Mouse (Mus musculus) retina, postnatal 1 day (tissue): ENCODE measurements at regions not wholly inside any gene's neighbourhood (a gene's known extent, or its start where the extent isn't known, plus 50 kb on each side); places are given as distances from the start of the nearest gene placed in this dataset.

Experiments
- DNase-seq: peaks from one replicate; pipeline ENCODE4 v3.0.0-alpha.2; 2012

DNA sequence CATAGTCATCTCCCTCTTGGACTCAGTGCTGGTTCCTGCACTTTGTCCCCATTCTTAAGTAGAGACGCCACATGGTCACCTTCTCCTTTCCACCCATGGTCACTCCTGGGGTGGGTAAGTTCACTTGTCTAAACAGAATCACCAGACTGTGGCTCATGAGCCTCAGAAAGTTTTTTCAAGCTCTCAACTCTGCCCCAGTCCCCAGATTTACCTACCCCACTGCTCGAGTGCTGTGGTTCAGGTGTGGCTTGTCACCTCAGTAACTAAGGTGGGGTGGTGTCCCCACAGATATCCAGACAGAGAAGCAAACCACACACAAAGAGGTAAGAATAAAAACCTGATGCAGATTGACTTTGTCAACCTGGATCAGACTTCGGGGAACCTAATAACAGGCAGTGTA, 87.6 kb downstream of the Rpl10-ps3 start:
- no peak for DNase-seq

DNA sequence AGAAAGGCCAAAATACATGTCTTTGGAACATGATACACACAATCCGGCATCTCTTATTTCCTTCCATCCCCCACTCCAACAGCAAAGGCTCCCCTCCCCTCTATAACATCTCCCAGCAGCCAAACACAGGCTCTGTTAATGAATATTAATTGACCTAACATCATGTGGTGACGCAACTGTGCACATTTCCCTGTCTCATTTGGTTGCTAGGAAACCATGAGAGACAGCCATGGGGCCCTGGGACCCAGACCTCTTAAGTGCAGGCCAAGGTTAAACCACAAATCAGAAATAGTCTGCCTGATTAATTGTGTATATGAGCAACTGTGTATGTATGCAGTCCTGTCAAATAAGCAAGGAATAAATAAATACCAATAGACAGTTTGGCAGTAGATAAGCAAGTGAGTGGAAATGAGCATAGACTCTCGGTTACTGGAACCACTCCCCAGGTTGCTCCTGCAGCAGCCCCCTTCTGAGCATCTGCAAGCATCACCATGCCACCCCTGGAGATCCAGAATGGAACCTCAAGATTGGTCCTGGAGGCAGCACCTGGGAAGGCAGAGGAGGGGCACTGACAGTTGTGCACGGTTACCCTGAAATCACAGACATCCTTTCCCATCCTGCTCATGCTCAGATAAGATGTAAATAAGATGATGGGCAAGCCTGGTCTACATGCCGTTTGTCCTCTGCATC, 99.6 kb downstream of the Rpl10-ps3 start:
- peak; percentile 94 for DNase-seq

DNA sequence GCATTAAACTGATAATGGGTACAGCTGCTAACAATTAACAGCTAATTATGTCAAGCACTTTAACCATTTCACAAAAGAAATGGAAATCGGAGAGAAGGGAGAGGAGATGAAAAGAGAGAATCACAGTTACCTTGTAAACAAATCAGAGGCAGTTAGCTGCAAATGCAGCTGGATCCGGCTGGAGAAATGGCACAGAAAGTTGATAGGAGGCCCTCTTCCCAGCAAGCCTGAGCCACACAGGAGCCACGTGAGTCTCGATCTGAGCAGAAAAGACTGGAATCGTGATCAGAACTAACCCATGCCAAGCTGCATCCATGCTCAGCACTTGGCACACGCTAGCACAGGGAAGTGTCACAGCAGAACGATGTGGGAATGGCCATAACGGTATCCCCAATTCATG, 103.8 kb downstream of the Rpl10-ps3 start:
- DNase-seq, result peak; percentile 86

DNA sequence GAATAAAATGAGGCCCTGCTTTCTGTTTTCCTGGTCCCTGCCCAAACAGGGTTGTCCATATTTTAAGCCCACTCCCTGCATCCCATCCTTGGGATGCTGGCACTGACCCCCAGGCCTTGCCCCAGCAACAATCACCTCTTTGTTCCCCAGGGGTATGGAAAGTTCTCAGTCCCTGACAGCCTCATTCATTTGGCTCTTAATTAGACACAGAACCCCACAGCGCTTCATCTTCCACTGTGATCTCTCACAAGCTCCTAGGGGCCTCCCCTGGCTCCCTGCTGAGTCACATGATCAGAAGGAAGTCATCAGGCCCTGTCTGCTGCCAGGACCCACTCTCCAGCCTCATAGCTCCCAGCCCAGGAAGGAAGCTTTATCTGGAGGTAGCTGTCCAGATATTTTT, 108.9 kb downstream of the Rpl10-ps3 start:
- DNase-seq, result peak; percentile 95

DNA sequence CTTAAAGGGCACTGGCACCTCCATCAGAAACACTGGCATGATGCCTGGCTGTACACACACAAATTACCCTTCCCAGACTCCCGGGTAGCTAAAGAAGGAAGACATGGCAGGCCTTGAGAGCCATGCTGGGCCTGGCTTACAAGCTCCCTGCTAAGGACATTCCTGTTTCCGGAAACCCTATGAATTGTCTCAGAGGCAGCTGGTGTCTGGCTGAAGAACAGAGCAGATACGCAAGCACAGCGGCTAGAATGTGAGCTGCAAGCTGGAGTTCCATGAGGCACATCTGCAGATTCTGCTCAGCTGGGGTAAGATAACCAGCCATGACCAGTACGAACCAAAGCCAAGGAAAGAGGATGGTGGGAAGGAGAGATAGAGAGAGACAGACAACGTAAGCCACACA, 110.1 kb downstream of the Rpl10-ps3 start:
- DNase-seq, result no peak

DNA sequence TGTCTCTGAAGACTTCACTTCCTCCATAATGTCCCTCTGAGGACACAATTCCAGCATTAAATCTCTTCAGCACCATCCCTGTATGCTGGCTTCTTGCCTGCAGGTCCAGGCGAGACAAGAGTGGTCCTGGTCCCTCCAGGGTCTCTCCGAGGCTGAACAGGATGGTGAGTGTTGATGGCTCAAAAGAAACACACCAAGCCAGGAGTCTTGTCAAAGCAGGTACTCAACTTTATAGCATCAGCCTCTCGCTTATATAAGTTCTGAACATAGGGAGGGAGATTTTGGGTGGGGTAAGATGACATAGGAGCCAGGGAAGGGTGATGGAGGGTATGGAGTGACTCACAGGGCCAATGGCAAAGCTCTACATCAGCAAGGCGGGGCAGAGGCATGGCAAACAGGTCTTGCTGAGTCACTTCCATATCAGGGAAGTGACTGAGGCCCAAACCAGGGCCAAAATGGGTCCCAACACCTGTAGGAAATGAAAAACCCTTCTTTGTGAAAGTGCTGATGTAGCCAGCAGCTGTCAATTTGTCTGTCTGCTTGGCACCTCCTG, 111.7 kb downstream of the Rpl10-ps3 start:
- no peak for DNase-seq

DNA sequence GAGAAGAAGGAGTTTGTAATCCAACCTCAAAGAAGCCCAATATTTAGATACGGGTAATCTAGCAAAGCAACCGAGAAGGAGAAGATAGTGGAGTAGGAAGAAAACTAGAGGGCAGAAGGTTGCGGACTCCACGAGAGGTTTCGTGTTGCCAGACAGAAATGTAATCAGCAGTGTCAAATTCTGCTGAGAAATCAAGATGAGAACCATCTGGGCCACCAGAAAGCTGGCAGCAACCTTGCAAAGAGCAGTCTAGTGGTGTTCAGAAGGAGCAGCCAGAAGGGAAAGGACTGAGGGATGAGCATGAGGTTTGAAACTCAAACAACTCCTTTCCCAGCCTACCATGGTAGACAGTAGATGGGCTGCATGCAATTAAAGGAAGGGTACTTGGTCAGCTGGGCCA, 134.3 kb downstream of the Rpl10-ps3 start:
- DNase-seq, result no peak

DNA sequence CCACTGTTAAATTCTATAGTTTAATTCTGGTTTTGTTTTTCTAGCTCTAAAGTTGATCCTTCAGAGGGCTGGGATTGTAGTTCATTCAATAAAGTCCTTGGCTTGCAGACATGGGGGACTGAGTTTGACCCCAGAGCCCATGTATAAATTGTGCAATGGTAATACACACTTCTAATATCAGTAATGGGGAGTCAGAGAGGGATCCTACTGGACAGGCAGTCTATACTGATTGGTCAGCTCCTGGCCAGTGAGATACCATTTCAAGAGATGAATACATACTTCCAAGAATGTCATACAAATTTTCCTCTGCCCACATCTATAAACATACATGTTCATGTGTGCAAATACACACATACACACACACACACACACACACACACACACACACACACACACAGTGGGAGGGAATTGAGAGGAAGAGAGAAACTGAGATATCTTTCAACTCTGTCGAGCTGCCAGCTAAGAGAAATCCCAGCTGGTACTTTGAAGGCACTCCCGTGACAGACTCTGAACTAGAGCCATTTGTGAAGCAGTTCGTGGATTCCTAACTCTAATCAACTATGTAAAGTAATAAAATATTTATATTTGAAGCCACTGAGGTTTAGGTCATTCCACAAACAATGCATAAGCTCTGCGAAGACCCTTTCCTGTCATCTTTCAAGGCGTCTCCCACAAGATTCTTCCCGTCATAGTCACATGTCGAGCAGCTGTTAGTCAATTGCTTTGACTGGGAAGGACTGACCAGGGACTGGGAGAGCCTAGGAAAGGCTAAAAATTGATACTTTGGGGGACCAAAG, 145.1 kb downstream of the Rpl10-ps3 start:
- no peak for DNase-seq

DNA sequence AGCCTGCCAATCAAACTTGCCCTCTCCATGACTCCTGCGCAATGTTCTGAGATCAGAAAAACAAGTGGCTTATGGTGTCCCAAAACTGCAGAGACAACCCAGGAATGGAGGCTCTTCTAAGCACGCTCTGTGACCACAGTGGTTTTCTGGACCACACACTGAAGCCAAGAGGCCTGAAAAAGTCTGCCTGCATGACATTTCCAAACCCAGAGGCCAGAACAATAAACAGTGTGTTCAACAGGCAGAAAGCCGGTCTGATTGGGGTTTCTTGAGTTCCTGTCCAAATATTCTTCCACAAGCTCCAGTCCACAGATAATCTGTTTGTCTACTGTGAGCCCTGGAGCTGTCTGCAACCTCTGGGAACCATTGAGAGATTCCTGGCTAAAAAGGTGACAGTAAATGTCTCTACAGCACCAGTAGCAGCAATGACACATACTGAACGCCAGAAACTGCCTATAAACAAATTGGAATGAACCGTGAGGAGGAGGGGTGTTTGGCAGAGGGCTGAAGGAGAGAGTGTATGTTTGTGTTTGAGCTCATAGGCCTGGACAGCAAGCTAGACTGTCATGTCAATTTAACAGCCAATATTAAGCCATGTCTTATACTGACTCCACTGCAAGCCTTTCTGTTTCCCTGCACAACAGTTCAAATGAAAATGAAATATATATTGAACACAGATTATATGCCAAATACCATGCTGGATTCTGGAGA, 152.2 kb downstream of the Rpl10-ps3 start:
- DNase-seq, result no peak

DNA sequence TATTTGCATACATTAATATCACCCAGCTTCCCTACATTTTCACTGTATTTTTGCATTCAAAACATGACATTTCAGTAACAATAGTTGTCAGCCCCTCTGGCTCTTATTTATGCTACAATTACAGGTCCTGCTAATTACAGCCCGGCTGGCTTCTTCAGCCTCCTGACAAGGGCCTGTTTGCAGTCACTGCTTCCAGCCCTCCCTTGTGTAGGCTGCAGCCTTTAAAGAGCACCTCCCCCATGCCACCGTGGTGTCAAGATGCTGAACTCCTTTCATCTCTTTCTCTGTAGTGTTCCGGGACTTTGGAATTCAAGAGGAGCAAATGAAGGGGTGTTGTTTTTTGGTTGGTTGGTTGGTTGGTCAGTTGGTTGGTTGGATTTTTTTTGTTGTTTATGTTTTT, 153.6 kb downstream of the Rpl10-ps3 start:
- peak; percentile 44 for DNase-seq

DNA sequence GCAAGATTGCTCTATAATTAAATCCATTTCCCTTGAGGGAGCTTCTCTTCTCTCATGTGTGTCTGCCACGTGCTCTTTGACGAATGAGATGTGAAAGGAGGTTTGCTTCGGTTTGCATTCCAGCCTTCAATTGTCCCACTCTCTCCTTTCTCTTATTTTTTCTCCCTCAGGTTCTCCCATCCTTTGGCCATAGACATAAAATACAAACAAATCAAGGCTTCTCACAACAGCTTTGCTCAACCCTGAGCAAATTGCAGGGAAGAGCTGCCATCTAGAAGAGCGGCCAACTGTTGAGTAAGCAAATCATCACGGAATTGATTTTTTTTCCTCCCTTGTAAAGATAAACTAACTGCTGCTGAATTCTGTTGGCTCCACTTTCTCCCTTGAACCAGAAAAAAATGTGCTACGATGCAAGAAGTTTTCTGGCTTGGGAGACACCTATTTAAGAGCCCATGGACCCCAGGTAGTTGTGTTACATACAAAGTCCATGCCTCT, 156.1 kb downstream of the Rpl10-ps3 start:
- peak; percentile 49 for DNase-seq

DNA sequence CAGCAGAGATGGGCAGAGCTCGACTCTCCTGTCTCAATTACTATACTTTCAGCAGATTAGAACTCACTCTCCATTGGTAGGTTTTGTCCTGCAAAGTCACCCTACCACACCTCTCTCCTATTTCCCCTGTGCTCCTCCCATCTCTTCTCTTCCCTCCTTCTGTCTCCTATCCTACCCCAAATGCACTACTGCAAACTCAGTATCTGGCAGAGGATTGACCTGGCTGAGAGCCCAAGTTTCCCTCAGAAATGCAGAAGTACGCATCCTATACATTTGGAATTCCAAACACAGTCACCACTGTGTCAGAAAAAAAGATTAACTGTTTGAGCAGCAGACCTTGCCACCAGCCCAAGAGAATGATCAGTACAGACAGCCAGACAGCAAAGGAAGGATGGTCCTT, 163.4 kb downstream of the Rpl10-ps3 start:
- DNase-seq, result no peak

DNA sequence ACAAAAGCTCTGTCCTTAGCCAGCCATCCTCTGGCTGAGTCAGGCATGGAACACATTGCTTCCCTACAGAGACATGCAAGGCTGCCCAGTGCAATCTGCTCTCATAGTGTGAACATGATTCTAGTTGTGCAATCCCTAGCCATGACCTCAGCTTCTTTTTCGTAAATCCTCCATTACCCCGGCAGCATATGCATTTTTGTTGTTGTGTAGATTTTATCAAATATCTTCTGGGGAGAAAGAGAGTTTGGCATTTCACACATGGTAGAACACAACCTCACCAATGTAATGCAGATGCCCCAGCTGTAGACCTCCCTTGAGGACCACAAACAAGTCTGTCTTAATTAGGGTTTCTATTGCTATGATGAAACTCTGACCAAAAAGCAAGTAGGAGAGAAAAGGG, 168.6 kb downstream of the Rpl10-ps3 start:
- no peak for DNase-seq

DNA sequence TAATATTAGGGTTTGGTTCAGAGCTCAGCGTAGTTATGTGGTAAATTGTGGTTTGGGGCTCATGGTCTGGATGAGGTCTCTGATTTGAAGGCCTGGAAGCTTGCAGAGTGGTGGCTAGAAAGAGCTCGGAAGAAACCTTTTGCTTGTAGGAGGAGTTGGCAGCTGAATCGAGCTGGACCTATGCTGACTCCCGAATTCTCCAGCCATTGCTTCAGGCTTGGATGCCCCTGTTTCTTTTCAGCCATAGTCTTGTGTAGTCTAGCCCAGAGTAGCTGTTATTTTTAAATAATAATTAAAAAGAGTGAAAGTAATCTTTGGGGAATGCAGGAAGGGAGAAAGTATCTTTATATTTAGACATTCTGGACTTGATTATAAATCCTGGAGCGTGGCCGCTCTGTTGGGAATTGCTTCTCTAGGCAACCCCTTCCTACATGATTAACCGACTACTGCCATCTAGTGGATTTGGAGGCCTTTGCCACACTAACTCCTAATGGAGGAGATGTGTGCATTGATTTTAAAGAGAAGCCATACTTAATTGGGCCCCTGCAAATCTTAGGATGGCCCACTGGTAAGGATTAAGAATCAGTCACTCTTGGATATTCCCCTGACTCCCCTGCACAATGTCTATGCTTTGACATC, 172.8 kb downstream of the Rpl10-ps3 start:
- DNase-seq, result peak; percentile 92

DNA sequence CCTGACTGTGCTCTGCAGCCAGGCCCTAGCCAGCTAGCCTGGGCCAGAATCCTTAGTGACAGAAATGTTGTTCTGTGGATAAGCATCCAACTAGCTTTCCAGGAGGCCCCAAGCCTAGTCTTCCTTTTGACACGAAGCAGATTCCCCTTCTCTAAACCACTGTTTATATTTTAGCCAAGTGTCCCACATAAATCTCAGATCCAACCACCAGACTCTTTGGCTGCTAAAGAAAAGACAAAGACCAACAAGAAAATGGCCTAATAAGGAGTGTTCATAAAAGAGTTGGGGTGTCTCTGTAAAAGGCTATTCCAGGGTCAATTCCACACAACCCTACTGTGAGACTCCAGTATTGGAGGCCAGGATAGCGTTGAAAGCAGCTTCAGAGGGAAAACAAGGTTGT, 173.6 kb downstream of the Rpl10-ps3 start:
- no peak for DNase-seq

DNA sequence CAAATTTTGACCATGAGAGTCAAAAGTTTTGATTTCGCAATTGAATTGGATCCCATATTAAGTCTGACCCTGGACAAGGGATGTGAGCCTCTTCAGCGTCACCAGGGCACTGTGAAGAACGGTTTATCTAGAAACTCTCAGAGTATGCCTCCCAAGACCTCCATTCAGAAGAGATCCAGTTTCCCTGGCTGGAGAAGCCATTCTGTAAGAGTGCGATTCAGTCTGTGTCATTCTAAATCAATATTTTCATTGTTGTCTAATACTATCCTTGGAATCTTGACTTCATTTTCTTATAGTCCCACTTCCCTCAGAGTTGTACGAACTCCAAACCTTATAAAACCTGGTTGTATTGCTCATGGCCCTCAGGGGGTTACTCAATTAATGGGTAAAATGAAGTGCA, 174.1 kb downstream of the Rpl10-ps3 start:
- no peak for DNase-seq

DNA sequence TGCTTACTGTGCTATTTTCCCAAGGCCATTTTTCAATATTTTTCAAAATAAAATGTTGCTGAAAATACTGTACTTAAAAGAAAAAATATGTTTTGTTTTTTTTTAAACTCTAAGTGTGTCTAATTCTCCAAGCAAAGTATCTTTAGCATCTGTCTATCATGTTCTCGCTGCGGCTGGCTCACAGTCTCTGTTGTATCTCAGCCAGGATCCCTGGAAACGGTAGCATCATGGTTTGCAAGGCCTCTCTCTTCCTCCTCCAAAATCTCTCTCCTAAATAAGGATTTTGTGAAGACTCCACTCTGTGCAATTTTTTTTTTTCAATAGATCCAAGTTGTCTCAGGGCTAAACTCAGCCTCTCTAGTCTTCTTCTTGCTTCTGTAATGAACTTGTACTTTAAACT, 190.2 kb downstream of the Rpl10-ps3 start:
- no peak for DNase-seq

DNA sequence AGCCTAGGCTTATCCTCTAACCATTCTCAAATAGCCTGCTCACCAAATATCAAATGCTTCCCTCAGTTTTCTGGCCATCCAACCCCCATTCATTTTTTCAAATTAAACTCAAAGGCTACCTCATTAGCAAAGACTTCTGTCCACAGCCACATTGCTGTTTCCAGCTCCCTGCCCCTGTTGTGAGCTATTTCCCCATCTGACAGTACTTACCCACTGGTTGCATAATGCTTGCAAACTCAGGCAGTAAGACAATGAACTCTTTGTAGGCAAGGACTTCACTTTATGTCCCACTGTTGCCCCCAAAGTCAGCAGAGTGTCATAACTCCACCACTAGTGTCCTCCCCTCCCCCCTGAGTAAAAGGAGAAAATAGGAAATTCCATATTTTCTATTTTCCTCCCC, 194.7 kb downstream of the Rpl10-ps3 start:
- peak; percentile 86 for DNase-seq

DNA sequence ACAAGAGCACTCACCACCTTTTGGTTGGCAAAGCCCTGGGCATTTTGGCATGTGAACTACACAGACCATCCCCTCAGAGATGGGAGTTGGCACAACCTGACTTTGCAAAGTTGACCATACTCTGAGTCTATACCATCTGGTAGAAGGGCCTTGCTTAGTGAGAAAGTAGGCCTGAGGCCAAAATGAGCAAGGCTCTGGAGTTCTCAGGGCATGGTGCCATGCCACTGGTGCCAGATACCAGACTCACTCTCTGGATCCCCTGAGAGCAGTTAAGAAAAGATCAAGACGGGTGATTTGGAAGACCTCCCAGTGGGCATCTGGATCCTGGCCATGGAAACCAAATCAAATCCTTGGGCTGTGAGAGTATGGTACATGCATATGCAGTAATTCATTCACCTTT, 202.0 kb downstream of the Rpl10-ps3 start:
- DNase-seq, result no peak

DNA sequence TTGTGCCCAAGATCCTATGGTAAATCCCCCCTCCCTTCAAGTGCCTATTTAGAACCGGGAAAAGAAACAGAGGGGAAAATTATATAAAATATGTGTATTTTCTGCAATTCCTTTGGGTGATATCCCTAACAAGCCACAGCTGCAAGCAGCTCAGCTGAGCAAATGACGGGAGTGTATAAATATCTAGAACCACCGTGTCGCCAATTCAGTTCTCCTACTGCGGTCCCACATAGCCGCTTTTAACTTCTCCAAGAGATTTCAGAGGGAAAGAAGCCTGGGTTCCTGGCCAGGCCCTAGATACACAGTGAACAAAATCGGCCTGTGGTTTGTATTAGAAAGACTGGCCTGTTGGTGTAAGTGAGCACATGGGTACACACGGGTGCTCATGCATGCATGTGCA, 202.7 kb downstream of the Rpl10-ps3 start:
- DNase-seq, result no peak

DNA sequence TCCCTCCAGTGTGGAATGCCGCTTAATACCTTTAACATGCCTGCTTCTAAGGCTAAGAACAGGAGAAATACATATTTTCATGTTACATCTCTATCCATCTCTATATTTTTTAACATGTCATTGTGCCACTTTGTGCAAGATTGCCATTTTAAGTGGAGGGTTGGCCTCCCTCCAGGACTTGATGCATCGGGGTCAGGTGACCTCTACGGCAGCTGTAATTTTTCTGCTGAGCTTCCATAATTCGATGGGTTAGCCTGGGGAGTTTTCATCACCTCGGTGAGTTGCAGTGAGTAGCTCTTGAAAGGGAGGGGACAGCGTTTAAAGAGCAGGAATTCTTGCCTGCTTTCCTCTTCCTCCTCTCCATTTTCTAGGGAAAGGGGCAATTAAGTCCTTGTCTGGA, 203.6 kb downstream of the Rpl10-ps3 start:
- DNase-seq, result peak; percentile 31

DNA sequence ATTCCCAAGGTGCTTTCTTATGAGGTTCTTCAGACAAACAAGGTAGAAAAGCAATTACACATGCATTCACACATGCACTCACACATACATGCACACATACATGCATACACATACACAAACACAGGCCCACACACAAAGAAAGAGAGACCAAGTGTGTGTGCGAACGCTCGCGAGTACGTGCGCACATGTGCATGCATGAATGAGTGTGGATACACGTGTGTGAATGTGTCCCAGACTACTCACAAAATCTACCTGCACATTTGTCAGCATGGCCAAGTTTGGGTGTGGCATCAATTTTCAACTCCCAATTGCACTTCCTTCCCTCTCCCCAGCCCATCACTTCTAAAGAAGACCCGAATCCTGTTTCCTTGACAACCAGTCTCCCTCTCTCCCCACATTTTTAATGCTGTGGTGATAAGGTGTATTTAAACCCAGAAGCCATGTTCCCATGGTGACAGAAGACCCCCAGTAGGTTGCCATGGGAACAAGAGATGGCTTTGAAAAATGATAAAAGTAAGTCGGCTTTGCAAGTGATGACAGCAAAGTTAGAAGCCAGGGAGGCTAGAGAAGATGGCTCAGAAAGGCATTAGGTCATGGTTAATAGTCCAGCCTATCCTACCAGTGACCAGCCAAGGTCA, 206.3 kb downstream of the Rpl10-ps3 start:
- peak; percentile 30 for DNase-seq

DNA sequence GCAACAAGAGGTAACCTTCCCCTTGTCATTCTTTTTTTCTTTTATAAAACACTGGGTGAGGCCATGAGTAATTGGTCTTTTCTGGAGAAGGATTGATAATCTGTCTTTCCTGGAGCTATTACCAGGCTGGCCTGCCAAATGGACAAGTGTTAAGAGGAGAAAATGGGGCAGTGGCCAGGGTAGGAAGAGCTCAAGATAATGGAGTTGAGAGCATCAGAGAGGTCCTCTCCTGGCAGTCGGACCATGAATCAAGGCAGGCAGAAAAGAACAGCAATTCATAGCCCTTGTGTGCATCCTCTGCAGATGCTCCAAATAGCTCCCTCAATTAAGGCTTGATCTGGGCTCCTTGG, 208.2 kb downstream of the Rpl10-ps3 start:
- no peak for DNase-seq
